Mouse (Mus musculus) Muller cell, postnatal 12 days (primary cell): ENCODE measurements around the gene Eif2b3.

Experiments
- DNase-seq: peaks from one replicate; pipeline ENCODE4 v3.0.0-alpha.2; 2015; ENCODE audit errors: inconsistent ontology term

The Eif2b3 gene

GRCm38 (mm10) chr4:117014901-117015415 is 4.2 kb upstream of the Eif2b3 start:
- DNase-seq: no peak

GRCm38 (mm10) chr4:117017738-117018137 is 1.5 kb upstream of the Eif2b3 start:
- no peak for DNase-seq

- no peak for DNase-seq
These were observed 875 bp upstream of the Eif2b3 start for GRCm38 (mm10) chr4:117018327-117018726.

DNA sequence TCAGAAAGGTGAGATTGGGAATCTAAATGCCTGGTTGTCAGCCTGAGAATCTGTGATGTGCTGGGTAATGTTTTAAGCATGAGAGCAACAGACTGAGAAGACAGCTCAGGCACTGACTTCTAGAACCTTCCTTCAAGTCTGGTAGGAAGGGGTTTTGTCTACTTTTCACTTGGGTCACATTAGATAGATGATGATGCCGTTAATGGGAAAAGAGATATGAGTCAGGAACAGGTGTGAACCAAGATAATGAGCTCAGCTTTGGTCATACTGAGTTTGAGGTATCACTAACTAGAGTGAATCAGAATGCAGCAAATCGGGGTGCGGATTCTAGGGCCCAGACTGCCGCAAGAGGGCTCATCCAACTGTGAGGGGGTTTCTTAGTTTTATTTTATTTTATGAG is 4.3 kb downstream of the Eif2b3 start:
- DNase-seq: no peak

- DNase-seq: no peak
These were observed 11.9 kb downstream of the Eif2b3 start for GRCm38 (mm10) chr4:117031105-117031504.

DNA sequence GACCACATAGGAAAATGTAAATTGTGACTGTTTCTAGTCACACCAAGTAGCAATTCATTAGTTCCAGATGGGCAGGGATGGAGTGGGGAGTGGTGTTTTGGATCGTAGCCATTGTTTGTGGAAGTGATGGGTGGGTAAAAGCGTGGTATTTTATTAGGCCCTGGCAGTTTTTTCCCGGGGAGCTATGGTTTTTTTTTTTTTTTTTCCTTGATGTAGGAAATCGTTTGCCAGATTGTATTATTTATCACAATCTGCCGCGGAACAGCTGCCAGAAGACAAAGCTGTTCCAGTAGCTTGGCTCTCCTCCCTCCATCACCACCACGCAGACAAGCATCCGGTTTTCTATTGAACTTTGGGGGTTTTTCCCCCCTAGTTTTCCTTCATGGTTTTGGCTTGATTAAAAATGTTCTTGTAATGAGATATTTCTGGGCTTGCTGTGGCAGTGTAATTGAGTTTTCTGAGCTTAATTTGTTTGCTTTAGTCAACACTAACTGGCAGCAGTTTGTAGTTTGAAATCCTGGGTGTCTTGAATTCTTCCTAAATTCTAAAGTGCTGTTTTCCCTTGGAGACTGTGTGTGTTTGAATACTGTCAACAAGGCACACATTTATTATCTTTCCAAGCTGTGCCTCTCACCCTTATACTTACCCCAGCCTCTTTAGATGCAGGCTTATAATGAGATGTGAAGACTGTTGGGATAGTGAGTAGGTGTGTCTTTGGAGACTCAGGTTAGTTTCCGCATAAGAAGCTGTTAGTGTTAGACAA is 20.9 kb downstream of the Eif2b3 start:
- peak; percentile 65 for DNase-seq

DNA sequence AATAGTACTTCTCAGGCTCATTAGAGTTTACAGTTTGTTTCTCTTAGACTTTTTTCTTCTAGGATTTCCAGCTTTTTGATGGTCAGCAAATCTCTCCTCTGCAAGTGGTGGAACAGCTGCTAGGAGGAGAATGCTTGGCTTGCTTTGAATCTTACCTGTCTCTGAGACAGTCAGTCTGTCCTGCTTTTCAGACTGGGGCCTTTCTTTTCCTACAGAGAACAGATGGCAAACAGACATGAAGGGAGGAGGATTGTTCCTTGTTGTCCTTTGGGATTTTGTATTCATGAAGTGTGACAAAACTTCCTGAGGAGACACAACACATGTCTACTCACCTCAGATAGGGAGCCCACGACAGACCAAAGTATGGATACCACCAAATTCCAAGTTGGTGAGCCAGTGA is 21.6 kb downstream of the Eif2b3 start:
- no peak for DNase-seq

- peak; percentile 62 for DNase-seq
These were observed 22.1 kb downstream of the Eif2b3 start for GRCm38 (mm10) chr4:117041283-117041721.

DNA sequence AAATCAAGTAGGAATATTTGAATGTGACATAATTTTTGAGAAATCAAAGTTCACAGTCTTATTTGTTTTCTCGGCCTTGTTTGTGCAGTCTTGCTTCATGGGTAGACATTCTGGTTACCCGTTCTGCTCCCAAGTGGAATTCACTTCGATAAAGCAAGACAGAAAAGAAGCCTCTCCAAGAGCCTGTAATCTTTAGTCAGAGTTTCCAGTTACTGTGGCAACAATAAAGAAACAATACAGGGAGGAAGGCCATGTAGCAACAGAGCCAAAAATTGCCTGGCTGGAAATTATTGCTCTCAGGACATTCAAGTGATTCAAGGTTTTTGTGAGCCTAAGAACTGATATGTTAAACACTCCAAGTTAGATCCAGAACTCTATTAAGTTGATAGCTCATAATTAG is 29.6 kb downstream of the Eif2b3 start:
- DNase-seq: peak; percentile 75

- DNase-seq: no peak
These were observed 30.3 kb downstream of the Eif2b3 start for GRCm38 (mm10) chr4:117049485-117049884.

- DNase-seq: peak; percentile 80
These were observed 33.4 kb downstream of the Eif2b3 start for GRCm38 (mm10) chr4:117052626-117053025.

DNA sequence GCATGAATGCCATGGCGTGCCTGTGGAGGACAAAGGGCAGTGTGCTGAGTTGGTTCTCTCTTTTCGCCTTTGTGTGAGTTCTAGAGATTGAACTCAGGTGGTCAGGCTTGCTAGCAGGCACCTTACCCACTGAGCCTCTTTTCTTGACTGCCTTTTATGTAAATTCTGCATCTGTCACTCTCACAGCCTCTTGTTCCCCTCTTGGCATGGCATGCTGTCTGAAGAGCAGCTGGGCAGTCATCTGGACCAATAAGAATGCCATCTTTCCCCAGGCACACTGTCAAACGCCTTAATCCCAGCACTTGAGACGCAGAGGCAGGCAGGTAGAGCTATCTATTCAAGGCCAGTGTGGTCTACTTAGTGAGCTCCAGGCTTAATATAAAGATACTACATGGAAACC is 34.8 kb downstream of the Eif2b3 start:
- no peak for DNase-seq

DNA sequence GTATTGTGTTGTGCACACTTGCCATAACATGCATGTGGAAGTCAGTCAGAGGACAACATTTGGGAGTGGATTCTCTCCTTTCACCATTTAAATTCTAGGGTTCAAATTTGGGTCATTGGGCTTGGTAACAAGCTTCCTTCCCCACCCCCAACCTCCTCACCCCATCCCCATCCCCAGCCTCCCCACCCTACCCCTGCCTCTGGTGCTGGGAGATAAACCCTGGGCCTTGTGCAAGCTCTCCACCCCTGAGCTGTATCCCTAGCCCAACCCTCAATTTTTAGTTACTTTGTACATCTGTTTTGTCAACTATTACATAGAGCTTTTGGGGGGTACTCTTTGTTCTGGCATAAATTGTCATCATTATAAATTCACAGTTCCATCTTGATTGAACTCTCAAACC is 36.9 kb downstream of the Eif2b3 start:
- no peak for DNase-seq

DNA sequence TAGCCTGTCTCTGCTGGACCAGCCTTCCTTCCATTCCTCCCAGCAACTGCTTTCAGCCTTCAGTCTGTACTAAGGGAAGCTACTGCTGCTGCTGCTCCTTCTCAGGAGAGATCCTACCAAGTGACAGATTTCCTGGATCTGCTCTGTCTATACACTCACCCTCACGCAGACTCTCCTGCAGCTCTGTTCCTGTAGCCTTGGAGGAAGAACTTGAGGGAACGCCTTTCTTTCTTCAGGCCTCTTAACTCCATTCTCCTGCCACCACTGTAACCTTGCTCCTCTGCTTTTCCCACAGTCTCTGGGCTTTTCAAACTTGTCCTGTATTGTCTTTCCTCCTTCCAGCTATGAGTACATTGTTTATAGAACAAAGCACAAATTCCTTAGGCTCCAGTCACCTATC is 37.3 kb downstream of the Eif2b3 start:
- DNase-seq: no peak

DNA sequence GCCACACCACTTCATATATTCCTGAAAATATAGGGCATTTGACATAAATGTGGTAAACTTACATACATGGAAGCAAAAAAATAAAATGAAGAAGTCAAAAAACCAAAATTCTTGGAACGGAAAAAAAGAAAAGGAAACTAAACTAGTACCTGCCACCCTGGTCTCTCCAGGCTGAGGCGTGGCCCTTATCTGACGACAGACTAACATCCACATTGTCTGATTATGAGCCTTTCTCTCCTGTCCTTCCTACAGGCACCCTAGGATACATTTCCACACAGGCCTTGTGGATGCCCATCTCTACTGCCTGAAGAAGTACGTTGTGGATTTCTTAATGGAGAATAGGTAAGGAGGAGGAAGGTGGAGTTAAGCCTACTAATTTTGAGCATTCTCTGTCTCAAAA is 39.3 kb downstream of the Eif2b3 start:
- no peak for DNase-seq

- no peak for DNase-seq
These were observed 43.6 kb downstream of the Eif2b3 start for GRCm38 (mm10) chr4:117062700-117063390.

DNA sequence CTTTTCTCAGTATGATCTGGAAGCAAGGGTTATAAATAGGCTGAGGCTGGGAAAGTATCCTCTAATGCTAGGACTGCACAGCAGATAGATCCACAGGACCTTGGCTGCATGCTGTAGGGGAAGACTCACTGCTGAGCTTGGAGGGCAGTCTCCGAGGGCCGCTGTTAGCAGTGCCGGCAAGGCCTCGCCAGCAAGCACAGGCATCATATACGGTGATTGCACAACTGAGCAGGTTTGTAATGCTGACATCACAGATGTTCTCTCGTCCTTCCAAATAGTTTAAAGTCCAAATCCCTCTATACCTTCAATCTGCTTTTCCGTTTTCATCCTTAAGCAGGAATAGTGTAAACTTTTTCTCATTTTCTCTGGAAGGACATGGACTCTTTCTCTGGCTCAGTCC is 48.8 kb downstream of the Eif2b3 start:
- no peak for DNase-seq

GRCm38 (mm10) chr4:117069647-117070046 is 50.4 kb downstream of the Eif2b3 start:
- DNase-seq: no peak

- no peak for DNase-seq
These were observed 51.4 kb downstream of the Eif2b3 start for GRCm38 (mm10) chr4:117070624-117071023.

GRCm38 (mm10) chr4:117071183-117071582 is 52.0 kb downstream of the Eif2b3 start:
- peak; percentile 27 for DNase-seq

DNA sequence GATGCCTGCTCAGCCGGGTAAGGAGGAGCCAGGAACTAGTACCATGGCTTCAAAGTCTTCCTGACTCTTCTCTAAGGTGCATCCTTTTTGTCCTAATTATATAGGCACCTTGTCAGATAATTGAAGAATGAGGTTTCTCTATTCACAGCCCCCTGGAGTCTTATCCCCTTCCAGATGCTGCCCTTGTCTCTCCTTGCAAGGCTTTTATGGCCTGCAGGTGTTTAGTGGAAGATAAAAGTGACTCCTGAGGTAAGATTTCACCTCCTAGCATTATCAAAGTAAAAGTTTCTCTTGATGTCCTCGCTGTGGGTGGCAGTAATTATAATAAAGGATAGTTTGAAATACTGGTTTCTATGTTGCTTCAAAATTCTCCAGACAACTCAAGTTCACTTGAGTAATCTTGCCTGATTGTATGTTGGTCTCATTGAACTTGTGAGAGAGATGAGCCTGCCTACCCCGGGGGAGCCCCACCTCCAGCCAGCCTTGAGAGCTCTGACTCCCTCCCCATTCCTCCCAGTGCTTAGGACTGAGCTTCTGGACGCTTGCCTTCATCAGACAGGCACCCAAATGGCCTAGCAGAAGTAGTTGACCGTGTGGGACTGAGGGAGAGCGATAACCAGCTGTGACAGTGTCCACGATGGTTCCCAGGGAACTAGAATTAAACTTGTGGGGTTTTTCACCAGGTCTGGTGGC is 68.9 kb downstream of the Eif2b3 start:
- no peak for DNase-seq

DNA sequence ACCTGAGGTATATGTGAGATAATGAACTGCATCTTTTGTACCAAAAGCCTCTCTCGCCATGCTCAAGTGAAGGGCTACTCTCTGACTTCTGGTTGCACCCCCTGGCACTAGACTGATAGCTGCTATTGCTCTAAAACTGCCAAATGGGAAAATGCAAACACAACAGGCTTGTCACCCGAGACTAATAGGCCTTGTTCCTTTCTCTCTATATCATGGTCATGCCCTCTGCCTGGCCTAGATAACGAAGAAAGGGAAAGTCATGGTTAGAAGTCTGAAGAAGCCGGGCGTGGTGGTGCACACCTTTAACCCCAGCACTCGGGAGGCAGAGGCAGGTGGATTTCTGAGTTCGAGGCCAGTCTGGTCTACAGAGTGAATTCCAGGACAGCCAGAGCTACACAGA is 71.4 kb downstream of the Eif2b3 start:
- DNase-seq: no peak
